Mouse (Mus musculus) kidney, postnatal 25 days (tissue): ENCODE measurements around the gene Wdr90.

Experiments used
- DNase-seq, 2 experiments: peaks; one replicate each; pipeline ENCODE4 v3.0.0; 2021; ENCODE audit warnings: mixed read lengths in 2 of 2

The Wdr90 gene

DNA sequence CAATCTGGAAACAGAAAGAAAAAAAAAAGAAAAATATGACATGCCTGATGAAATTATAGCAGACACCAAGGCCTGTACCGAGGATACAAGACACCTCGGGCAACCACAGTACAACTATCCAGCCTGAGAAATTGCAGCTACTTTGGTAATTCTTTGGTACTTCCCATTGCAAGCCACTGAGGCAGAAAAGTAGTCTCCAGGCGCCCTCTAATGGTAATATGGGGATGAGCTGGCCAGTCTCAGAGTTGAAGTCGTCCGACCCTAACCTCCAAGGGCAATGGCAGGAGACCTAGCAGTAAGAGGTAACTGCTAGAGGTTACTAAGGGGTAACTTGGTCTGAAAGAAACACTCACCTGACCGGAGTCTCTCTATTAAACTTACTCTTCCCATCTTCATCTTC is 60.3 kb downstream of the Wdr90 start:
- DNase-seq: peak; percentile 77 to 78

DNA sequence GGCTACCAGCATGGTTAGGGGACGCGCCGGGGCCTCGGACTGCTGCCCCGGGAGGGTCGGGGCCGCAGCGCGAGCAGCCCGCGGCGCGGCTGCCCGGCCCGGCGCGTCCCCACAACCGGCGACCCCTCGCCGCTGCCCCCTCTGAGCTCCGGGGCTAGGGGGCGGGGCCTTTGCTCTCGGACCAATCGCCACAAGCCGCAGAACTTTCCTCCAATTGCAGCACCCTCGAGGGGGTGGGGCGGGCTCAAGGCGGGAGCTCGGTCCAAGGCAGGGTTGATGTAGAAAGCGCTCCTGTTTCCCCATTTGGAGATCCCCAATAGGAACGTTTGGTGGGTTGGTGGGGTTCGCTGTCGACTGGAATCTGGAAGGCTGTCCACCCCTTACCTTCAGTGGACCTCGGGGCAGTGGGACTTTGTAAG is 64.3 kb downstream of the Wdr90 start, which contains the start of gene Metrn:
Metrn (minus strand) TSS at position 186 of the 419 bp plus-strand sequence.
- peak; percentile 94 to 96 for DNase-seq

DNA sequence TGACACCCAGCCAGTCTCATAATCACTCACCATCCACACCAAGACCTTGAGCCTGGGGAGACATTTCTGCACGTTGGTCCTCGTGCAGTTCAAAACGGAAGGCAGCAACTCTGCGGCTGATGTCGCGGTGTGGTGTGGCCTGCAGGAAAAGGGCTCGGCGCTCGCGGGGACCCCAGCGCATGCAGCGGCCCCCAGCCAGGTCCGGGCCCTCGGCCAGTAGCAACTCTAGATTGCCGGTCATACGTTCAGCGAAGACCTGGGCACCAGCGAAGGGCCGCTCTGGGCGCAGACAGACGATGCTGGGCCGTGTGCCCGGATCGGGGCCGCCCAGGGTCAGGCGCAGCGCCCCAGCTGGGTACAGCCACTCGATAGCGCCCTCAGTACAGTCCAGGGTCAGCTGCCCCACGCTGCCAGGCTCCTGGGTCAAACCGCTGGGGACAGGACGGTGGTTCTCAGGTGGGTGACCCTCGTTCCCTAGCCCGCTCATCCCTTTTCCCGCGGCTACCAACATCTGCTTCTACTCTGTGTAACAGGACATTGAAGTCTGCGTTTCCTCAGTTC is 65.0 kb downstream of the Wdr90 start:
- peak; percentile 35 to 76 for DNase-seq

DNA sequence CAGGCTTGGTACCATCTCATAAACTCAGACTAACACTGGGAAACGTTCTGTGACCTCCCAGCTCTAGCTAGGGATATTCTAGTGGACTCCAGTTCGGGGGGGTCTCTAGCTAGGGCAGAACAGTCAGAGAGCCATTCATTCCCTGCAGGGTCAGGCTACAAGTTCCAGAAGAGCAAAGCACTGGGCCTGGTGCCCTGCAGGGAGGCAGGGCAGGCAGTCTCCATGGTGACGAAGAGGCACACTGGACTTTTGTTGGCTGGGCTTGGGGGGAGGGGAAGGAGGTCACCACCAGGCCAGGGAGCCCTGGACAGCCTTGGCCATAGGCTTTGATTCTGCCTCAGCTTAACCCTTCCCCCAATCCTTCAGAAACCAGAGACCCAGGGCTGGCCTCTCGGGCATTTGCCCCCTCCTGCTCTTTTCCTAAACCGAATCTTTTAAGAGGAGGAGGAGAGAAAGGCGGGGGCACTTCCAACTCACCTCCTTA is 65.7 kb downstream of the Wdr90 start, which contains the start of gene AC134908.4:
AC134908.4 (minus strand) TSS at position 51 of the 484 bp plus-strand sequence.
- peak; percentile 70 to 91 for DNase-seq

DNA sequence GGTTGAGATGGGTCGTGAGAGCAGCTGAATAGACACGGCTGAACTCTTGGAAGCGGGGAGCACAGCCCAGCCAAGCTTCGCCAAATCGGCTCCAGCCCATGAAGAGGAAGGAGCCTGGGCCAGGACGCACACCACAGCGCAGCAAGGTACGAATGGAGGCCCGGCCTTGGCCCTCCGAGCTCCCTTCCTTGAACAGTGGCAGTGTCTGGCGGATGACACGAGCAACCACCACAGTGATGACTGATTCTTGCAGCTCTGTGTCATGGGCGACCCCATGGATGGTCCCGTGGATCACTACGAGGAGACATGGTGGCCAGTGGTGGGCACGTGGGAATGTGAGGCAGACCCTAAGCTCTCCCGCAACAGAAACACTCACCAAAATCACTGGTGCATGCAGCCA is 66.3 kb downstream of the Wdr90 start:
- DNase-seq: no peak
